Mouse (Mus musculus) forebrain, postnatal 0 days (tissue): ENCODE measurements around the gene Srp9. TPM values are rescaled to one million over a fixed set of nuclear protein-coding genes. Genes with fewer than 3 reads are reported as not detected.

Experiments used
- ATAC-seq: fragments of 200-750 bp; cut with Nextera tagmentation; 2 replicates; pipeline ENCODE4 v1.8.0; 2017; ENCODE audit warnings: mild to moderate bottlenecking, moderate library complexity
- DNase-seq: peaks from one replicate; pipeline ENCODE4 v3.0.0-alpha.2; 2015
- H3K27ac ChIP-seq: fragments of 300-500 bp; sonication (generic); 2 replicates; pipeline ENCODE4 v1.5.1; 2014; ENCODE audit warnings: low read depth, mild to moderate bottlenecking, antibody characterized with exemption, low read length, moderate library complexity, mixed read lengths
- H3K27me3 ChIP-seq: fragments of 300-500 bp; sonication (generic); 2 replicates; pipeline ENCODE4 v1.6.1; 2014; ENCODE audit warnings: mild to moderate bottlenecking, low read length, mixed read lengths; ENCODE audit not compliant: insufficient read depth
- H3K36me3 ChIP-seq: fragments of 300-500 bp; sonication (generic); 2 replicates; pipeline ENCODE4 v1.6.1; 2014; ENCODE audit warnings: mild to moderate bottlenecking, moderate library complexity; ENCODE audit not compliant: insufficient read depth
- H3K4me1 ChIP-seq: fragments of 300-500 bp; sonication (generic); 2 replicates; pipeline ENCODE4 v1.6.1; 2014; ENCODE audit warnings: antibody characterized with exemption; ENCODE audit not compliant: insufficient read depth
- H3K4me2 ChIP-seq: fragments of 300-500 bp; sonication (generic); 2 replicates; pipeline ENCODE4 v1.6.1; 2014; ENCODE audit warnings: low read depth, mild to moderate bottlenecking, moderate library complexity
- H3K4me3 ChIP-seq: fragments of 300-500 bp; sonication (generic); 2 replicates; pipeline ENCODE4 v1.5.1; 2014; ENCODE audit warnings: low read depth, low read length, mixed read lengths
- H3K9ac ChIP-seq: fragments of 300-500 bp; sonication (generic); 2 replicates; pipeline ENCODE4 v1.6.1; 2014; ENCODE audit warnings: mild to moderate bottlenecking
- H3K9me3 ChIP-seq: fragments of 300-500 bp; sonication (generic); 2 replicates; pipeline ENCODE4 v1.6.1; 2016; ENCODE audit warnings: low read length
- CTCF ChIP-seq: sonication (generic); IDR thresholded peaks from 2 replicates; pipeline ENCODE4 v1.5.1; 2016; ENCODE audit warnings: antibody characterized with exemption, control low read depth, low read depth
- WGBS: fragments of 180-500 bp; shearing (Covaris S2); extraction: QIAGEN DNeasy Blood & Tissue Kit; methylation state at CpG from one replicate; pipeline ENCODE4 v1.1.7; 2014; 5-methylcytosine and 5-hydroxymethylcytosine counted together
- polyA plus RNA-seq: library from polyadenylated mRNA; unstranded; fragments of >200 nt; fragmentation: Nextera tagmentation; extraction: Ambion mirVana; gene quantifications from 2 replicates; pipeline ENCODE4 v1.2.1, GENCODE M21; 2015
- total RNA-seq: library from RNA; depleted of rRNA; stranded (reverse); fragments of >200 nt; gene quantifications from 2 replicates; pipeline ENCODE4 v1.2.3, GENCODE M21; 2014; rRNA removed

Gene Srp9
- total RNA-seq (82.9 and 90.1 TPM in 2 replicates), polyA plus RNA-seq (150 and 179 TPM in 2 replicates)

DNA sequence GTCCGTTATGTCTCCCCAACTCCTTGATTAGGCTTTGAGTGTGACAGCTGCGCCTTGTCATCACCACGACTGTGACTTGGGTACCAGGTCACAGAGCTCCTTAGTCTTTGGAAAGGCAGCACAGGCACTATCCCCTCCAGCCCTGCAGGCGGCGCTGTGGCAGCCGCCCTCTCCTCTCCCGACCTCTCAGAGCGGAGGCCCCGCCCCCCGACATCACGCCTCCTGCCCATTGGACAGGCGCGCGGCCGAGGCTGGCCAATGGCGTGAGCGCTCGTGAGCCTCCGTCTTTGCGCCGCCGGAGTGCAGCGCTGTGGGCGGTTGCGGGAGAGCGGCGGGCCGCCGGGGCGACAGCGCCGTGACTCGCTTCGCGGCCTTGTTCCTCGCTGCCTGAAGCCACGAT is at the start of gene Srp9:
Gene Srp9, plus strand, starts transcription at position 232 of the 400 bp plus-strand sequence.
- DNase-seq (peak; percentile 99), ATAC-seq (peak; percentile 98)
- Histone ChIP-seq H3K27ac (peak within 1 kb of the TSS; percentile 86), H3K9me3 (no peaks in the 10 kb centered on the region), H3K36me3 (peaks cover 7% of the 10 kb centered on the region; the same call in 1 of the 2 replicates), H3K4me2 (peak within 1 kb of the TSS; percentile 49), H3K27me3 (no peaks in the 10 kb centered on the region), H3K4me3 (peak within 1 kb of the TSS; percentile 75), H3K4me1 (peaks cover 7% of the 10 kb centered on the region), H3K9ac (peak within 1 kb of the TSS; percentile 84)
- WGBS = under 1% methylated on average over 37 of the region's 37 CpGs
- peak; percentile 99 for TF ChIP-seq CTCF

DNA sequence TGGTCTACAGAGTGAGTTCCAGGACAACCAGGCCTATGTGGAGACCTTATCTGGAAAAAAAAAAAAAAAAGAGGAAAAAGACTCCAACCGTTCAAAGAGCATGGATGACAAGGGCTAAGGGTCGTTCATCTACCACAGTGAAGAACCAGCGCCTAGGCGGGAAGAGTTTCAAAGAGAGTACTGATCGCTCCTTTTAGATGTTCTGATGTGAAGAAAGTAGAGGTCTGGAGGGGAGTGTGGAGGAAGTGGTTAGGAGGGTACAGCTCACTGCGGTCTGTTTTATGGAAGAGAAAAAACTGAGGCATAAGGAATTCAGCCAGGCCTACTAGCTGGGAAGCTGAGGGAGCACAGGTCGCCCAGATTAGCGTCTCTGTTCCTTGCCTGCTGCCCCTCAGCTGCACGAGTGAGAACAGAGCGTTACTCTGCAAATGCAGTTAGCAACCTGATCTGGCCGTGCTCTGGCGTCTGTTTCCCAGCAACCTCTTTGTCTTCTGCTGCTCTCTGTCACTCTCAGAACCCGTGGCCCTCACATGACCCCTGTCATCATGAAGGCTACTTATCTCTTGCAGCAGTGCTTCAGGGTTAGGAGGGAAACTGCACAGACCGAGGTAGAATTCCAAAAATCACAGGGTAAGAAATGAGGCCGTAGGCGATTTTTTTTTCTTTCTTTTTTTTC is 42.7 kb upstream of the Srp9 start:
- TF ChIP-seq CTCF = no peak
- H3K9ac ChIP-seq = no peak overlapping the region
- no peaks in the 10 kb centered on the region for H3K4me1 ChIP-seq
- H3K27ac ChIP-seq = no peak overlapping the region
- H3K4me2 ChIP-seq = no peak overlapping the region
- H3K36me3 ChIP-seq = no peaks in the 10 kb centered on the region
- peak; percentile 47; the same call in 1 of the 2 replicates for ATAC-seq
- H3K9me3 ChIP-seq = no peaks in the 10 kb centered on the region
- H3K27me3 ChIP-seq = no peaks in the 10 kb centered on the region
- no peak overlapping the region for H3K4me3 ChIP-seq
- DNase-seq = no peak
- WGBS = 32% methylated on average over 16 of the region's 16 CpGs

DNA sequence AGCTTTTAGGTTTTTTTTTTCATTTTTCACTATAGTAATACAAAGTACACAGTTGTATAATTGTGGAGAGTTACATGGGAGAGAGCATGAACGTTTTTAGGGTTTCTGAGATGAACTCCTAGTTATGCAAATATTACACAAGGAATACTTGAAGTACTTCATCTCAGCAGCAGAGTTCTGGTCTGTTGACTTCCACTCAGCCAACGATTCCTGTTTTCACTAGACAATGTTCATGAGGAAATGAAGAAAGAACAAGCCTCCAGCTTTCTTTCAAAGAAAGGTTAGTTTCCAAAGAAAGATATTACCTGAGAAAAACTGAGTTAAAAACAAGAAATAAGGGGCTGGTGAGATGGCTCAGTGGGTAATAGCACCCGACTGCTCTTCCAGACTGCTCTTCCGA is 41.1 kb upstream of the Srp9 start:
- no peaks in the 10 kb centered on the region for H3K9me3 ChIP-seq

DNA sequence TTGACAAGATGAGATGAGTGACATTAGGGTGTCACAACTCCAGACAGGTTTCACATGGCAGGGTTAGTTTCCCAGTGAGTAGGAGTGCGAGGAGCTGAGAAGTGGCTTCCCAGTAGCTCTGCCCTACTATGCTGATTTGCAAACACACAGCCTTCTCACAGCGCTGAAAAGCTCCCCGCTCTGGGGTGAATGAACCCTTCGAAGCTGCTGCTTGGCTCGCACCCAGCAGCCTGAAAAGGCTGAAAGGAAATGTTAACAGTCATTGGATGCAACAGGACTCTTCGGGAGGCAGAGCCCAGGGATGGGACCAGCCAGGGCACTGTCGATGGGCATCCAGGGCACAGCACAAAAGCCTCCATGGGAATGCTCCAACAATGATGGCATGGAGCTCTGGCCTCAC is 37.8 kb upstream of the Srp9 start:
- Histone ChIP-seq H3K4me2 (no peak overlapping the region), H3K27me3 (no peaks in the 10 kb centered on the region), H3K27ac (no peak overlapping the region), H3K36me3 (no peaks in the 10 kb centered on the region), H3K9me3 (no peaks in the 10 kb centered on the region), H3K4me1 (peaks cover 3% of the 10 kb centered on the region; the same call in 1 of the 2 replicates), H3K9ac (no peak overlapping the region), H3K4me3 (no peak overlapping the region)
- WGBS = 17% methylated on average over 7 of the region's 7 CpGs
- DNase-seq (peak; percentile 59), ATAC-seq (peak; percentile 78)
- TF ChIP-seq CTCF = no peak

More for the DNA sequence above, 41.1 kb upstream of the Srp9 start:
- H3K4me2 ChIP-seq = no peak overlapping the region
- DNase-seq = no peak
- no peak overlapping the region for H3K4me3 ChIP-seq
- no peak for TF ChIP-seq CTCF
- no peak for ATAC-seq
- no peaks in the 10 kb centered on the region for H3K27me3 ChIP-seq
- H3K27ac ChIP-seq = no peak overlapping the region
- no peaks in the 10 kb centered on the region for H3K36me3 ChIP-seq
- WGBS = 85% methylated on average over 4 of the region's 4 CpGs
- no peaks in the 10 kb centered on the region for H3K4me1 ChIP-seq
- H3K9ac ChIP-seq = no peak overlapping the region

DNA sequence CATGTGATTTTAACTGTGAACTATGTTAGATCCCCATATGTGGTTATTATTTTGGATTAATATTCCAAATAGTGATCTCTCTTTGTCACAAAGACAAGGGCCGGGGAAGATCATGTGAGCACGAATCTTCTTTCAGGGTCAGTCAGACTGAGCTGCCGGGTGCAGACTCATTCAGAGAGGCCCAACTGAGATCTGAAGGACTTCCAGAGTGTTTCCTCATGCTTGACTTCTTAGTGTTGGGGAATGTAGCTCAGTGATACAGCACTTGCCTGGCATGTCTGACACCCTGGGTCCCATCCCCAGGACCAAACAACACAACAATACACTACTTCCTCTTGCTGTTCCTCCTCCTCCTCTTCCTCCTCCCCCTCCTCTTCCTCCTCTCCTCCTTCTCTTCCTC is 37.2 kb upstream of the Srp9 start:
- ATAC-seq = no peak
- no peak for TF ChIP-seq CTCF
- no peaks in the 10 kb centered on the region for H3K9me3 ChIP-seq
- no peak overlapping the region for H3K9ac ChIP-seq
- H3K36me3 ChIP-seq = no peaks in the 10 kb centered on the region
- peaks cover 3% of the 10 kb centered on the region; the same call in 1 of the 2 replicates for H3K4me1 ChIP-seq
- no peak overlapping the region for H3K4me3 ChIP-seq
- no peaks in the 10 kb centered on the region for H3K27me3 ChIP-seq
- H3K4me2 ChIP-seq = no peak overlapping the region
- H3K27ac ChIP-seq = no peak overlapping the region
- DNase-seq = no peak
- WGBS = 82% methylated on average over 3 of the region's 3 CpGs

DNA sequence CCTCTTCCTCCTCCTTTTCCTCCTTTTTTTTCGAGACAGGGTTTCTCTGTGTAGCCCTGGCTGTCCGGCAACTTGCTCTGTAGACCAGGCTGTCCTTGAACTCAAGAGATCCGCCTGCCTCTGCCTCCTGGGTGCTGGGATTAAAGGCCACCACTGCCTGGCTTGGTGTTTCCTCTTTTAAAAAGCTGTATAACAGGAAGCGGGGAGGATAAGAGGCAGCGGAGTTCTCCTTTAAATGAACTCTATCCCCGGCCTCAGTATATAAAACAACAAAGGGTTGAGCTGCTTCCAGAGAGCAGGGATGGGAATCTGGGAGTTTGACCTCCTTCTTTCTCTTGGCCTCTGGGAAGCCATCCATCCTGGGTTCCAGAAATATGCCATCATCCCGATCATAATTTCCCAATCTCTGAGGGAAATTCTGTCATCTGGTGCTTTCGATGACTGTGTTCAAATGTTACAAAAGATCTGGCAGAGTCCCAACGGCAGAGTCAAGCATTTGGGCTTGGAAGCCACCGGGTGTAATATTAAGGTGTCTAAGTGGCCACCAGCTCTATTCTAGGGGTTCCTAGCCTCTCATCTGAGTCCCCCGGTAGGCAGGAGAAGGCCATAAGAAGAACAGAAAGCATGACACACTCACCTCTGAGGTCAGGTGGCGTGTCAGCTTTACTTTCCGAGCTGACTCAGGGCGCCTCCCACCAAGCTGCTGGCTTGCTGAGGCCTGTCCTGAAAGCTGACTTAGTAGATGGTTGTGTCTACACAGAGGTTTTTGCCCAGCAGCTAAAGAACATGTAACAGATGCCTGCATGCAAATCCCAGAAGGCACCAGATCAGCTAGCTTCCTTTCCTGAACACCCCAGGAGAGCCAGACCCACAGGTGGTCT is 36.5 kb upstream of the Srp9 start:
- Histone ChIP-seq H3K9ac (no peak overlapping the region), H3K4me1 (peaks cover 3% of the 10 kb centered on the region; the same call in 1 of the 2 replicates), H3K36me3 (no peaks in the 10 kb centered on the region), H3K27ac (no peak overlapping the region), H3K4me2 (no peak overlapping the region), H3K9me3 (no peaks in the 10 kb centered on the region), H3K27me3 (no peaks in the 10 kb centered on the region), H3K4me3 (no peak overlapping the region)
- no peak for DNase-seq
- ATAC-seq = no peak
- 89% methylated on average over 14 of the region's 14 CpGs for WGBS
- no peak for TF ChIP-seq CTCF
